Mouse (Mus musculus) megakaryocyte, adult 5-6 weeks (primary cell): ENCODE results near the gene Gnai2. TPM values are rescaled to one million over a fixed set of nuclear protein-coding genes. Genes with fewer than 3 reads are reported as not detected.
A peak's percentile ranks its signal among the peaks of the same experiment; 100 is the strongest.

ENCODE experiments used
- ATAC-seq: 2 replicates; pipeline ENCODE4 v1.8.0; 2016; ENCODE audit warnings: mild to moderate bottlenecking, inconsistent platforms; ENCODE audit not compliant: poor library complexity, severe bottlenecking
- total RNA-seq, 2 experiments: library from RNA; stranded (forward) in 1 of 2; stranded (reverse) in 1 of 2; fragments of 153-499, 151-499 nt in 1 of 2; fragments of 221-1000, 200-1000 nt in 1 of 2; gene quantifications; 2 replicates each; pipeline versions ENCODE4 v1.2.3 to v1.2.4; 2015 to 2017

Gnai2 gene
- total RNA-seq, 2 experiments from 2014 or later = 768 to 871 TPM

GRCm38 (mm10) chr9:107632478-107632877 is 2.7 kb downstream of the Gnai2 start:
- no peak for ATAC-seq

GRCm38 (mm10) chr9:107631861-107632260 is 3.3 kb downstream of the Gnai2 start:
- no peak for ATAC-seq

- no peak for ATAC-seq
Measured at GRCm38 (mm10) chr9:107631311-107631826, 3.8 kb downstream of the Gnai2 start.

GRCm38 (mm10) chr9:107630576-107630975 is 4.6 kb downstream of the Gnai2 start:
- no peak for ATAC-seq

GRCm38 (mm10) chr9:107629901-107630425 is 5.2 kb downstream of the Gnai2 start:
- no peak for ATAC-seq

GRCm38 (mm10) chr9:107629411-107629730 is 5.8 kb downstream of the Gnai2 start:
- ATAC-seq = peak; percentile 13

- ATAC-seq = peak; percentile 73
Measured at GRCm38 (mm10) chr9:107628721-107629410, 6.3 kb downstream of the Gnai2 start.

GRCm38 (mm10) chr9:107627387-107628255 is 7.5 kb downstream of the Gnai2 start:
- ATAC-seq = no peak

GRCm38 (mm10) chr9:107626844-107627277 is 8.3 kb downstream of the Gnai2 start:
- ATAC-seq = peak; percentile 28; the same call in 1 of the 2 replicates

GRCm38 (mm10) chr9:107626158-107626843 is 8.9 kb downstream of the Gnai2 start:
- ATAC-seq = no peak

GRCm38 (mm10) chr9:107625351-107626128 is 9.6 kb downstream of the Gnai2 start:
- no peak for ATAC-seq

- 0 out of 2 replicates have a peak, but pooled peaks have one; percentile 2 for ATAC-seq
Measured at GRCm38 (mm10) chr9:107624951-107625350, 10.2 kb downstream of the Gnai2 start.

- ATAC-seq = peak; percentile 66
Measured at GRCm38 (mm10) chr9:107624539-107624938, 10.6 kb downstream of the Gnai2 start.

- no peak for ATAC-seq
Measured at GRCm38 (mm10) chr9:107620954-107621353, 14.2 kb downstream of the Gnai2 start.

GRCm38 (mm10) chr9:107619546-107619879 is 15.7 kb downstream of the Gnai2 start:
- no peak for ATAC-seq

- no peak for ATAC-seq
Measured at GRCm38 (mm10) chr9:107618778-107619545, 16.2 kb downstream of the Gnai2 start.

- ATAC-seq = no peak
Measured at GRCm38 (mm10) chr9:107618098-107618497, 17.1 kb downstream of the Gnai2 start.

- ATAC-seq = no peak
Measured at GRCm38 (mm10) chr9:107617461-107617860, 17.7 kb downstream of the Gnai2 start.

- no peak for ATAC-seq
Measured at GRCm38 (mm10) chr9:107615035-107615434, 20.1 kb downstream of the Gnai2 start.
